Mouse (Mus musculus): ENCODE measurements around the gene Mak.
"Not testable (repeated sequence)": the region's sequence is repeated elsewhere in the genome, so short reads cannot be mapped to it uniquely, and the experiment has no call there.

Mak gene

GRCm38 (mm10) chr13:41071617-41072016 is 7.9 kb downstream of the Mak start:
- no peak for DNase-seq

DNA sequence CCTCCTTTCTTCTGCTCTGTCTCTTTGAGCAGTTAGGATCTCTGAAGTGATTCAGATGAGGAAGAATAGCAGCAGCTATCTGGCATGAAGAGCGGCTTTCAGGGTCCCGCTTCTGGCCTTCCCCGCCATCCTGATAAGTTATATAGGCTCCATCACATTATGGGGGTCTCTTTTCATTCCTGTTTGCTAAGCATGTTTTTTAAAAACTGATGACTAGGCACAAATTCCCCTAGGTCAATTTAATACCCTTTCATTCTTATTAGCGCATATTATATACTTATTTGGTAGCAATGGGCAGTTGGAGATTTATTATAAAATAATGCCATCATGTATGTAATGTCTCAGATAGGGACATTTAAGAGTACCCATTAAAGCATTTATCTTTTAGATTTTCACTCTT is 11.9 kb downstream of the Mak start:
- no peak for DNase-seq

- no peak for DNase-seq
Observed at GRCm38 (mm10) chr13:41051965-41052364, 27.5 kb downstream of the Mak start.

DNA sequence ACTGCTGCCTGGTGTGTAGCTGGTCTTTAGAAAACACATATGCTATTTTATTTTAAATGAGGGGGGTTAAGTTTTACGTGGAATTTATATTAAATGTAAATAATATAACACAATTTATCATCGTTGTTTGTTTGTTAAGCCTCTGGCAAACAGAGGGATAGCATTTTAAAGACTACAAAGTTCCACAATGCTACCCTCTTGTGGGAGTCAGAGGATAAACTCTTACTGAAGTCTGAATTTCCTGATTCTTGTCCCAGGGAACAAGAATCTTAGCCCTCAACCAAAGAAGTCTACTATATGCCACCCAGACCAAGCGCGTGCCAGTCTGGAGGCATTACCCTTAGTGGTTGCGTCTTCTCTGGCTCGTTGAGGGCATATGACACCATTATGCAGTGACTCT is 32.2 kb downstream of the Mak start:
- DNase-seq: no peak

DNA sequence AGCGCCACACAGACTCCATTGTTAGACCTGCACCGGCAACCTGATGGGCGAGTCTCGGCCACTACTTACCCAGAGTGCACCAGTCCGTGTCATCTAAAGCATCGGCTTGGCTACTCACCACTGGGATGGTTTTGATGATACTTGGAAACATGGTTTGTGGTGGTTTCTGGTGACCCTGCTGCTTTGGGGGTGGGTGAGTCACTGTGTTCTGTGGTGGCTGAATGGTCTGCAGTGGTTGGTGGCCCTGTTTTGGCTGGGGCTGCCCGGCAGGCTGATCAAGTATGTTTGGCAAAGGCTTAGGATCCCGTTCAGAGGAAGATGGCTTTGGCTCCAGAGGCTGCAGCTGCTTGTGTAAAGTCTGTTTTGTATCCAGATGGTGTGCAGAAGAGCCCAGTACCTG is 33.6 kb downstream of the Mak start:
- DNase-seq: no peak

DNA sequence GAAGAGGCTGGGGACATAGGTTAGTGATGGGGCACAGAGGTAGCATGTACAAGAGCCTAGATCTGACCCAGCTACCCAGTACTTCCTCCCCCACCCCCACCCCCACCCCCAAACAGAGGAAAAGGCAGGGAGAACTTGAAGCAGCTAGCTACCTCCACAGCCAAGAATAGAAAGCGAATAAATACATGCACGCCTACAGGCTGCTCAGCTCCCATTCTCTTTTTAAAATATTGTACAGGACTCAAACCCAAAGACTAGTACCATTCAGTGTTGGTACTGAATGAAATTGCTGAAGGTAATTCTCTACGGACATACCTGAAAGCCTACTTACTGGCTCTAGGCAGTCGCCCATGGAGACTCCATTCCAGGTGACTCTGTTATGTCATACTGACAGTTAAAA is 37.0 kb downstream of the Mak start:
- DNase-seq: no peak

DNA sequence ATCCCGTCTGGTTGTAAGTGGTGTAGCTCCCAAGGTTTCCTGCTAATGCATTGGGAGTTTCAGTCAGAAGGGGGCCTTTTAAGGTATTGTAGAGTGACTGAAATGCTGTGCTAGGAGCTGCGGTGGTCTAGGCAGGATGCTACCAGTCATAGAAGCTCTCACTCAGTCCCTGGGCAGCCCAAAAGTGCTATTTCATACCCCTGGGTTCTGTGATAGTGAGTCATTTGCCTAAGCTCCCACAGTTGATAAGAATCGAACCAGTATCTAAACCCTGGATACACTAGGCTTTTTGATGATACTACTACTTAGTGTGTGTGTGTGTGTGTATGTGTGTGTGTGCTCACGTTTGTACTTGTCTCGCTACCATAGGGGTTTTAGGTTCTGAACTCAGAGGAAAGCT is 49.4 kb downstream of the Mak start:
- no peak for DNase-seq

GRCm38 (mm10) chr13:41022099-41022498 is 57.4 kb downstream of the Mak start:
- no peak for DNase-seq

DNA sequence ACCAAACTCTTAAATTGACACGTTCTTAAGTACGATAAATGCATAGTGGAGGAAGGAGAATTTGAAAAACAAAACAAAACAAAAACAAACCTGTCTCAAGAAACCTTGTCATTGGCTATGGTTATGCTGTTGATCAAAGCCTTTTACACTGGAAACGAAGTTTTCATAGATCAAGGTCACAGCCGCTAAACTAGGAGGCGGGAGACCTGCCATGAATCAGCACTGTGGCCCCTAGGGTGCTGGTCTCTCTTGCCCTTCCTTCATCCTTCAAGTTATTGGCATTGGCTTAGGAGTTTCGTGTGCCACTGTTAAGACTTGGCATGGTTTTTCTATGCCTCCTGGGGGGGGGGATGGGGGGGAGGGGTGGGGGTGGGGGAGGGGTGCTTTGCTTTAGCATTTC is 57.9 kb downstream of the Mak start:
- no peak for DNase-seq

GRCm38 (mm10) chr13:41020494-41020893 is 59.0 kb downstream of the Mak start:
- no peak for DNase-seq

GRCm38 (mm10) chr13:41018756-41019591 is 60.5 kb downstream of the Mak start:
- DNase-seq: no peak

DNA sequence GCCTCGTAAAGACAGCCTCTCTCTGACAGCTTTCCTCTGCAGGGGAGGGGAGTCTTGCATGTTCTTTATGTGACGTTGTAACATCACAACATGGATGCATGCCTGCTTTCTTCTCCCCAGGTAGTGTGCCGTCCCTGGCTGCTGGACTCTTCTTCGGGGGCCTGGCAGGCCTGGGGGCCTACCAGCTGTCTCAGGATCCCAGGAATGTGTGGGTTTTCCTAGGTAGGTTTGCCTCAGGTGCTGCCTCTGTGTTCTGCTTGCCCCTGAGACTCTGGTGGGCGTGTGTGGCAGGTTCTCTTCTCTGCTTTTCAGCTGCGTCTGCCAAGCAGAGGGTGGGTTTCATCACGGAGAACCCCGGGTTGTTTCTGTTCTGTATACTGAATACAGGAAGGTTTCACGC is 61.3 kb downstream of the Mak start:
- no peak for DNase-seq

GRCm38 (mm10) chr13:41017832-41018231 is 61.7 kb downstream of the Mak start:
- DNase-seq: no peak

- DNase-seq: peak in 1 of 2 experiments; percentile 9
Observed at GRCm38 (mm10) chr13:41016797-41017405, 62.6 kb downstream of the Mak start.

DNA sequence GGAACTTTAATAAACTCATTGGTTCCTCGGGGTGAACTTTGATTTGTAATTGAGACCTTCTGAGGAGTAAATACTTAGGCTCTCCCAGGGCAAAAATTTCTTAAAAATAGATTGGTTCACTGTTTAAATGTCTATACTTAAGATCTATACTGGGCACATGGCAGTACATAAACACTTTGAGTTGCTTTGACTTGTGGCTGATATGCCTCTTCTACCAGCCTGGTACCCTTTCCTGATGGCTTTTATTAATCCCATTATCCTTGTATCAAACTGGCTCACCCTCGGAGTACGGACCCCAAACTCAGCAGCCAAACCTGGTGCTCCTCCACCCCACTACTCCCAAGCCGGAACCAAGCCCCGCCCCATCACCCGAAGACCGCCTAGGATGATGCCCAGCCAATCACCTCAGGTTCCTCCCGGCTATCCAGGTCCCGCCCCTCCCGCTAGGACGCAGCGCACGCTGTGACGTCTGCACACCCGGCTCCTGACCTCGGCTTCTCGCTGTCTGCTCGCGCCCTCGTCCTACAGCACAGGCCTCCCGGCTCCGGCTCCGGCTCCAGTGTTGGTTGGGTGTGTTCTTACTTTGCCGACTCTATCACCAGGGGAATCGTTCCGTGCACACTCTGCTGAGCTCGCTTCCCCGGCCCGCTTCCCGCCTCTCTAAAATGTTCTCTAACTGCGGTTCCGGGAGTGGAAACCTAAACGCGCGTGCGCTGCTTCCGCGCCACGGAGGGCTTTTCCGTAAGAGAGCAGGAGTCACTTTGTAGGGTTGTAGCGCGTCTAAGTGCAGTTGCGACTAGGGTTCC is 63.5 kb downstream of the Mak start, which contains the start of gene Tmem14c:
Gene Tmem14c, plus strand, starts transcription at position 464 of the 806 bp plus-strand sequence.
- peak; percentile 97 to 98 for DNase-seq

- no peak for DNase-seq
Observed at GRCm38 (mm10) chr13:41008946-41009345, 70.6 kb downstream of the Mak start.

DNA sequence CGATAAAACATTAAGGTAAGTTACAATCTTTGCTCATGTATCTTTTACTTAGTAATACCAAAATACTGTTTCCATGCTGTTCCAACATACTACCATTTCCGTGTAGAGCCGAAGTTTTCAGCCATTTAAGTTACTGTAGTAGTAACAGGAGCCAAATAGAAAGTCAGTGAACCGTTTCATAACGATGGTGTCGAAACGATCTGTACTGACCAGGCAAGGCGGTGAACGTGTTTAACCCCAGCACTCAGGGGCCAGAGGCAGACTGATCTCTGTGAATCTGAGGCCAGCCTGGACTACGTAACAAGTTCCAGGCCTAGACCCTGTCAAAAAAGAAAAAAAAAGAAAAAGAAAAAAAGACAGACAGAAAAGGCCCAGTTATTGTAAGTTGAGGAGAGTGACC is 71.2 kb downstream of the Mak start:
- no peak for DNase-seq

DNA sequence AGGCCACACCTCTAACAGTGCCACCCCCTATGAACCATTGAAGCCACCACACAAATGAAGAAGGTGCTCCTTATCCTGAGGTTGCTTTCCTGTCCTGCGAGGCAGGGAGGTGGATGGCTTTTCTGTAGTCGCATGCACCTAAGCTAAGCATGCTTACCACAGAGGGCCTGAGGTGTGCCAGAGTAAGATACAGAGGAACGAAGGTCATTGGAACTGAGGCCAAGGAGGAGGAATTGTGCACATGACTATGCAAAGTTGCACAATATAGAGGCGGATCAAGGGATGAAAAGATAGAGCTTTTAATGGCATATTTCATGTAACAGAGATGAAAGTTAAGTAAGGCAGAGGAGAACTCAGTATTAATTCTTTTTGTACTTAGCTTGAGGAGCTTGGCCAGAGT is 73.3 kb downstream of the Mak start:
- DNase-seq: no peak

- no peak for DNase-seq
Observed at GRCm38 (mm10) chr13:41002001-41002400, 77.5 kb downstream of the Mak start.

DNA sequence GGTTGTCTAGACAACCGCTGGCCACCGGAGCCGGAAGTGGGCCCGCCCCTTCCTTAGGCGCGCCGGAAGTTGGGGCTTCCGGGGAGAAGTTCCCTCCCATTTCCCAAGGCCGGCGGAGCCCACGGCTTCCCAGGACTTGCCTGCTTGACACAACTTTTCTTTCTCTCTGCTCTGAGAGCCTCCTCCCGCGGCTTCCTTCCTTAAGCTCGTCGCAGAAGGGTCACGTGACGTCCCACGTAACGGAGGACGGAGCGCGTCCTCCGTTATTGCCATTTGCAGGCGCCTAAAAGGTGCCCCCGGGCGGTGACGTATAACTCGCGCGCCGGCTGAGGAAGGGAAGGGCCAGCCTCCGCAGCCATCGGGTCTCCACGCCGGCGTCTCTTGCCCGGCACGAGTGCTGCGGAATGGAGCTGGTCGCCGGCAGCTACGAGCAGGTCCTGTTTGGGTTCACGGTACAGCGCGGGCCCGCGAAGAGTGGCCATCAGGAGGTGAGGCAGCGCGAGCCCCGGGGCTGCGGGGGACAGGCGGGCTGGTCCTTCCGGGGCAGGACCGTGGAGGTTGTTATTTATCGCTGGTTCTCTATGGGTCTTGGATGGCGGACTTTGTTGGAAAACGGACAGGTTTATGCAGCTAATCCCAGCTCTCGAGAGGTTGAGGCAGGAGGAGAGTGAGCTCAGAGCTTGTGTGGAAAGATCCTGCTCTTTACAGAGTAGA is 78.4 kb downstream of the Mak start, which contains the start of gene Pak1ip1:
Gene Pak1ip1, plus strand, starts transcription at position 98 of the 714 bp plus-strand sequence.
- peak; percentile 97 for DNase-seq

- DNase-seq: peak; percentile 66 to 75
Observed at GRCm38 (mm10) chr13:41000140-41000925, 79.2 kb downstream of the Mak start.

GRCm38 (mm10) chr13:40998537-40998936 is 81.0 kb downstream of the Mak start:
- DNase-seq: not testable (repeated sequence)
